In genomic region chr5:22134402-22134801, GRCm38 (mm10) we compare ENCODE assay signal across 25 mouse cellular contexts.
A peak's percentile ranks its signal among the peaks of the same experiment; 100 is the strongest.
DNase-seq lines count a peak whose midpoint lies in the region; ATAC-seq lines count a peak whose summit lies in the region.
"Had no signal": no experiment of that assay in that cellular context is flagged by ENCODE, and none has a peak within 500 bp of the region (broad histone marks: within the 10 kb centered on the region; RNA-seq: fewer than 3 reads in every experiment).

No protein-coding gene starts in this region.

- H3K27me3 ChIP-seq in megakaryocyte, embryonic 14.5 days (replicated peaks), result no peaks in the 10 kb centered on the region
- H3K27me3 ChIP-seq: forebrain, embryonic 15.5 days; heart, embryonic 12.5 days; heart, embryonic 15.5 days; hindbrain, embryonic 13.5 days; intestine, embryonic 15.5 days had no signal

- no peaks in the 10 kb centered on the region for H3K36me3 ChIP-seq in megakaryocyte, embryonic 14.5 days (replicated peaks; ENCODE audit: low read length)
- H3K36me3 ChIP-seq: forebrain, embryonic 10.5 days; forebrain, embryonic 15.5 days; heart, embryonic 12.5 days; heart, embryonic 15.5 days; hindbrain, embryonic 10.5 days; hindbrain, embryonic 13.5 days; intestine, embryonic 15.5 days had no signal

- no peaks in the 10 kb centered on the region for H3K4me1 ChIP-seq in megakaryocyte, embryonic 14.5 days
- H3K4me1 ChIP-seq: forebrain, embryonic 10.5 days; hindbrain, embryonic 10.5 days; intestine, embryonic 15.5 days had no signal

- peak; percentile 57 for ATAC-seq in cerebellum, adult (ENCODE audit: insufficient number of reproducible peaks, low FRiP score, low TSS enrichment)
- ATAC-seq in megakaryocyte, adult 5-6 weeks (ENCODE audit: poor library complexity, severe bottlenecking), result no peak
- ATAC-seq: activated CD4-positive, CD25-positive, alpha-beta regulatory T cell, adult 4 months; forebrain, embryonic 15.5 days; hindbrain, embryonic 16.5 days; intestine, embryonic 15.5 days had no signal

- no peak for DNase-seq in cerebellum, adult 11 months
- DNase-seq in cerebellum, postnatal 25 days, result peak; percentile 40
- DNase-seq in cerebellum, adult 8-10 months, result no peak
- DNase-seq in layer of hippocampus, adult 9-10 months (ENCODE audit: low spot score), result no peak
- DNase-seq: adrenal gland, adult 8-10 months; adrenal gland, postnatal 25 days; cerebellum, adult 18-20 months; gastrocnemius, adult 2 months; gastrocnemius, postnatal 25 days; heart, adult 18-20 months; heart, postnatal 10 days; heart, postnatal 36 days; kidney, adult 11 months had no signal

- H3K4me3 ChIP-seq in megakaryocyte, embryonic 14.5 days (replicated peaks), result peak overlapping the region; percentile 16
- H3K4me3 ChIP-seq: forebrain, embryonic 10.5 days; forebrain, embryonic 15.5 days; gastrocnemius, adult 2 months; heart, embryonic 12.5 days; heart, embryonic 15.5 days; hindbrain, embryonic 10.5 days; hindbrain, embryonic 13.5 days; intestine, embryonic 15.5 days had no signal

- peaks cover 7% of the 10 kb centered on the region; the same call in 1 of the 2 replicates for H3K9me3 ChIP-seq in megakaryocyte, embryonic 14.5 days
- H3K9me3 ChIP-seq: intestine, embryonic 15.5 days had no signal

Comparison
In these comparisons a context has a peak if more than half of its experiments do, and no peak if none do; other contexts are left out.
1. DNase-seq: peak in cerebellum, postnatal 25 days (2 of 2); none in cerebellum, adult 11 months (single experiment), cerebellum, adult 8-10 months (single experiment) and layer of hippocampus, adult 9-10 months (single experiment).